Mouse (Mus musculus) ovary, adult 2 months (tissue): ENCODE results near the gene Zfp825. TPM values are rescaled to one million over a fixed set of nuclear protein-coding genes. Genes with fewer than 3 reads are reported as not detected.

Experiments
- polyA plus RNA-seq: library from polyadenylated mRNA; depleted of rRNA; stranded (reverse); fragments of >200 nt; gene quantifications from 2 replicates; pipeline ENCODE4 v1.2.3, GENCODE M21; 2012; rRNA removed

The Zfp825 gene
- 0.47 TPM in 1 of 2 replicates, not detected in the other for polyA plus RNA-seq

GRCm38 (mm10) chr13:74493911-74494679 lies at the start of gene Zfp825:
Gene Zfp825, minus strand, starts transcription at chr13:74493992.

Other genes with a start within 250 kb of the Zfp825 start
- gene Ahrr, start 201.7 kb downstream of the Zfp825 start, polyA plus RNA-seq: 0.70 and 1.0 TPM in 2 replicates
- 78.0 and 106 TPM in 2 replicates for gene Pdcd6, start 176.4 kb downstream of the Zfp825 start, polyA plus RNA-seq
- 99.6 and 106 TPM in 2 replicates for gene Sdha, start 143.7 kb downstream of the Zfp825 start, polyA plus RNA-seq
- 1.8 and 2.7 TPM in 2 replicates for gene Ccdc127, start 143.7 kb downstream of the Zfp825 start, polyA plus RNA-seq
- gene Lrrc14b, start 130.0 kb downstream of the Zfp825 start, polyA plus RNA-seq: 0.67 and 0.95 TPM in 2 replicates
- 0.03 and 0.17 TPM in 2 replicates for gene Zfp72, start 103.2 kb downstream of the Zfp825 start, polyA plus RNA-seq
- 30.7 and 30.9 TPM in 2 replicates for gene Ftl1-ps1, start 94.3 kb downstream of the Zfp825 start, polyA plus RNA-seq
- gene Erap1, start 145.6 kb upstream of the Zfp825 start, polyA plus RNA-seq: 8.7 and 16.4 TPM in 2 replicates